Mouse (Mus musculus) adrenal gland, adult (tissue): ENCODE data around the gene Gpr165.

ENCODE experiments used
- DNase-seq, 2 experiments: peaks; one replicate each; pipeline ENCODE4 v3.0.0; 2022 to 2023; ENCODE audit warnings: low spot score in 1 of 2; ENCODE audit not compliant: inconsistent age in 2 of 2

Gene Gpr165

GRCm38 (mm10) chrX:96712907-96713774, at the start of gene Gpr165:
Gene Gpr165 (plus strand): TSS chrX:96713441.
- DNase-seq, result peak; percentile 15 to 70

GRCm38 (mm10) chrX:96674871-96675270, 38.4 kb upstream of the Gpr165 start:
- no peak for DNase-seq
